Mouse (Mus musculus): ENCODE results near the gene Hoxb6.

GRCm38 (mm10) chr11:96344061-96344877, 52.0 kb downstream of the Hoxb6 start:
- TF ChIP-seq POLR2A (IDR thresholded peaks at IDR 0.05; ENCODE audit: control insufficient read depth, extremely low read depth, insufficient read depth, low read length, poor library complexity): no peak
- TF ChIP-seq CTCF (IDR thresholded peaks at IDR 0.05; ENCODE audit: borderline replicate concordance, control insufficient read depth, extremely low read depth, insufficient read depth, low read length, poor library complexity): no peak
